Mouse (Mus musculus): ENCODE data around the gene Trim65. TPM values are rescaled to one million over a fixed set of nuclear protein-coding genes. Genes with fewer than 3 reads are reported as not detected.

The Trim65 gene
- polyA plus RNA-seq, 1 experiment = 2.9 TPM

DNA sequence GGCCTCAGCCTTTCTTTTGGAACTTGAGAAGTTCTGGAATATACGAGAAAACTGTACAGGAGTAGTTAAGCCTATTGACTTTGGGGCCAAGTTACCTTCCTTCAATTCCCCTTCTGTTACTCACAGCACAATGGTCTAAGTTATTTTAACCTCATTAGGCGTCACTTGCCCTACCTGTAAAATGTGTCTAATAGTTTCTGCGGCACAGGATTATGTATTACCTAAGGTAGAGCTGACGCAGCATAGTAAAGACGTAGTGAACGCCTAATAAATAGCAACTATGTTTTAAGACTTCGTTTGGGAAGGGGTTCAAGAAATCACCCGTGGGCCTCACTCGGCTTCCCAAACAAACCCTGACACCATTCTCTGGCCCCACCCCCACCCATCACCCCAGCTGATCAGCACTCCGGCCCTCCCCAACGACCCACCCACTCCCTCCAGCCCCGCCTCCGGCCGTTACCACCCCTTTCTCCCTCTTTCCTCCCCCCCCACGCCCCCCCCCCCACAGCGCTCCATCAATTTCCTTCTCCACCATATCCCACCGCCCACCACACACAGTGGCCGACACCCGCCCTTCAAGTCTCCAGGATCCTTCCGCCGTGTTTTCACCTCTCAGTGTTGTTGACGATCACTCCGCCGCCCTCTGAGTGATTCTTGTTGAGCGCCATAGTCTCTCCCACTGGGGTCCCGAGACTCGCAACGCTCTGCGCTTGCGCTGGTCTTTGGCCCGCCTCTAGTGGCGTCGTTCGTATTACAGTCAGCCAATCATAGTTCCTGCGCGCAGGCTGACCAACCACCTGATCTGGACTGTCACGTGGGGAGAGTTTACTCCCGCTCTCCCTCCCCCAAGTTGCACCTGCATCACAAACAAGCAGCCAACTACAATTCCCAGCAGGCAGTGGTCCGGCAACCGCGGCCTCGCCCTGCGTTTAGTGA, 44.4 kb downstream of the Trim65 start, which contains the start of gene Wbp2:
Wbp2 (minus strand) TSS at position 738 of the 936 bp plus-strand sequence.
- TF ChIP-seq POLR2A (IDR thresholded peaks at IDR 0.05; ENCODE audit: low read depth, low read length) (peak; percentile 64), CTCF (IDR thresholded peaks at IDR 0.05; ENCODE audit: borderline replicate concordance, insufficient read depth, low read length) (no peak)
- Histone ChIP-seq H3K4me3 (ENCODE audit: insufficient read depth, low read length) (peak within 1 kb of the TSS; percentile 50), H3K4me1 (ENCODE audit: control insufficient read depth, insufficient read depth, low read length) (peaks cover 2% of the 10 kb centered on the region; the same call in 1 of the 2 replicates), H3K27ac (ENCODE audit: insufficient read depth, low read length) (peak within 1 kb of the TSS; percentile 27)

DNA sequence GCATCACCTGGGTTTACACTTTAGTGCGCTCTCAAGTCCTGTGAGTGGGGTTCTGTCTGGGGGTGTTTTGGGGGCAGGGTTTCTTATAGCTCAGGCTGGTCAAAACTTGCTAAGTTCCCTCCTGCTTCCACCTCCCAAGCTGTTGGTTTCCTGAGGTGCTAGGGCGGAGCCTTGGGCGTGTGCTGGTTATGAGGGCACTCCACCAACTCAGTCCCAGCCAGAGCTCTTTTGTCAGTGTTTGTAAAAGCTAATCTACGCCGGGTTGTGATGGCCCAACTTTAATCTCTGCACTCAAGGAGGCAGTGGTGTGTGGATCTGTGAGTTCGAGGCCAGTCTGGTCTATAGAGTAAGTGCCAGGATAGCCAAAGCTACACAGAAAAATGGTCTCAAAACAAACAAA, 46.8 kb downstream of the Trim65 start:
- H3K27ac ChIP-seq (ENCODE audit: insufficient read depth, low read length) = no peak overlapping the region
- no peak overlapping the region for H3K4me3 ChIP-seq (ENCODE audit: insufficient read depth, low read length)
- peaks cover 2% of the 10 kb centered on the region; the same call in 1 of the 2 replicates for H3K4me1 ChIP-seq (ENCODE audit: control insufficient read depth, insufficient read depth, low read length)
- no peak for TF ChIP-seq POLR2A (IDR thresholded peaks at IDR 0.05; ENCODE audit: low read depth, low read length)
- TF ChIP-seq CTCF (IDR thresholded peaks at IDR 0.05; ENCODE audit: borderline replicate concordance, insufficient read depth, low read length) = no peak

DNA sequence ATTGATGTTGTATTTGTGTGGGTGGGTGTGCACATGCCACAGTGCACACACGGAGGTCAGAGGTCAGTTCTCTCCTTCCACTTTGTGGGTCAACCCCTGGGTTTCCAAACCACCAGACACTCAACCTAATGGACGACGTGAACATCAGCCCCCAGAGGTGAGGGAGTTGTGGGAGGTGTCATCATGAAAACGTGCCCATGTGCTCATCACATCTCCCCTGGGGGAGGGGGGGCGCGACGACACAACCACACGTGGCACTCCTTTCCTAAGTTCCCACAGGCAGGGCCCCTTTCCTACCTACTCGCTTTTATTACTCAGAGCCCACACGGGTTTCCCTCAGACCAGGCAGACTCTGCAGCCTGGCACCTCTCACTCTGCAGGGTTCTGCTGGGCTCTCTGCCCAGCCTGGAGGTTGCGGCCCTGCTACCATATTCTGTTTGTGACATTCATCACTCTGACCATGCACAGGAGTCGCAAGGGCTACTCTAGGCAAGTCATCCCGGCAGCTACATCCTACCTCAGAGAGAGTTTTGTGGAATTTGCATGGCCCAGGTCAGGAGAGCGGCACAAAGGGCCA, 47.7 kb downstream of the Trim65 start:
- H3K4me3 ChIP-seq (ENCODE audit: insufficient read depth, low read length) = no peak overlapping the region

DNA sequence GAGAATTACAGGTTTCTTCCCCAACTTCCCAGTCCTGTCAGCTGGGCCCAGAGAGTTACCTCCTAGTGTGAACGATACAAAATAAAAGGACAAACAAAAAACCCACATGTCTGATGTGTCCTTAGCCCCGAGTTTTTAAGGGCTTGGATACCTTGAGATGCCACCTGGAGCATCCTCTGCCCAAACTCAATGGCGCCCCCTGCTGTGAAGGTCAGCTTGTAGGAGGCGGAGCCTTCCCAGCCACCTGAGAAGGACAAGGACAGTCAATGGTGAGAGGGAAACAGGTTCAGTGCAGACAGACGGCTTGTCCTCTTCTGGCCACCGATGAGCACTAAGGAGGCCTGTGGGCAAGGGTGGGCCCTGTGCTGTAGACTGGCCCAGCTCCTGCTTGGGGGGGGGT, 49.8 kb downstream of the Trim65 start:
- TF ChIP-seq CTCF (IDR thresholded peaks at IDR 0.05; ENCODE audit: borderline replicate concordance, insufficient read depth, low read length) (peak; percentile 48; the same call in 1 of the 2 replicates), POLR2A (IDR thresholded peaks at IDR 0.05; ENCODE audit: low read depth, low read length) (no peak)
- no peak overlapping the region for H3K27ac ChIP-seq (ENCODE audit: insufficient read depth, low read length)
- H3K4me3 ChIP-seq (ENCODE audit: insufficient read depth, low read length) = no peak overlapping the region
- peaks cover 2% of the 10 kb centered on the region; the same call in 1 of the 2 replicates for H3K4me1 ChIP-seq (ENCODE audit: control insufficient read depth, insufficient read depth, low read length)

More for the DNA sequence above, 47.7 kb downstream of the Trim65 start:
- TF ChIP-seq POLR2A (IDR thresholded peaks at IDR 0.05; ENCODE audit: low read depth, low read length) = no peak
- no peak for TF ChIP-seq CTCF (IDR thresholded peaks at IDR 0.05; ENCODE audit: borderline replicate concordance, insufficient read depth, low read length)
- peaks cover 2% of the 10 kb centered on the region; the same call in 1 of the 2 replicates for H3K4me1 ChIP-seq (ENCODE audit: control insufficient read depth, insufficient read depth, low read length)
- H3K27ac ChIP-seq (ENCODE audit: insufficient read depth, low read length) = no peak overlapping the region

DNA sequence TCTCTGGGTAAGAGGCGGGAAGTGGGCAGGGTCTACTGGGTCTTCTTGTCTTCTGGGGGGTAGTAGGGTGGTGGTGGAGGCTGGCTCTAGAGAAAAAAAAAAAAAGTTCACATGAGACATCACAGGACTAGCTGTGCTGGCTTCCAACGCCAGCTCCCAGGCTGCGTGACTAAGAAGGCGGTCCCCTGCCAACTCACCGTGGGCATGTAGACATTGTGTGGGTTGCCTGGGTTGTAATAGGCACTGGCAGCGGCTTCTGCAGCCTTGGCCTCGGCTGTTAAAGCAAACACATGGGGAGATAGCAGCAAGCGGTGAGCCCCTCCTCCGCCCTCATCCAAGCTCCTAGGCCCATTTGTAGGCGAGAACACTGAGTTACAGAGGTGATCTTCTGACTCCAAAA, 51.4 kb downstream of the Trim65 start:
- Histone ChIP-seq H3K4me1 (ENCODE audit: control insufficient read depth, insufficient read depth, low read length) (no peaks in the 10 kb centered on the region), H3K27ac (ENCODE audit: insufficient read depth, low read length) (no peak overlapping the region), H3K4me3 (ENCODE audit: insufficient read depth, low read length) (no peak overlapping the region)
- TF ChIP-seq CTCF (IDR thresholded peaks at IDR 0.05; ENCODE audit: borderline replicate concordance, insufficient read depth, low read length) = no peak
- no peak for TF ChIP-seq POLR2A (IDR thresholded peaks at IDR 0.05; ENCODE audit: low read depth, low read length)

DNA sequence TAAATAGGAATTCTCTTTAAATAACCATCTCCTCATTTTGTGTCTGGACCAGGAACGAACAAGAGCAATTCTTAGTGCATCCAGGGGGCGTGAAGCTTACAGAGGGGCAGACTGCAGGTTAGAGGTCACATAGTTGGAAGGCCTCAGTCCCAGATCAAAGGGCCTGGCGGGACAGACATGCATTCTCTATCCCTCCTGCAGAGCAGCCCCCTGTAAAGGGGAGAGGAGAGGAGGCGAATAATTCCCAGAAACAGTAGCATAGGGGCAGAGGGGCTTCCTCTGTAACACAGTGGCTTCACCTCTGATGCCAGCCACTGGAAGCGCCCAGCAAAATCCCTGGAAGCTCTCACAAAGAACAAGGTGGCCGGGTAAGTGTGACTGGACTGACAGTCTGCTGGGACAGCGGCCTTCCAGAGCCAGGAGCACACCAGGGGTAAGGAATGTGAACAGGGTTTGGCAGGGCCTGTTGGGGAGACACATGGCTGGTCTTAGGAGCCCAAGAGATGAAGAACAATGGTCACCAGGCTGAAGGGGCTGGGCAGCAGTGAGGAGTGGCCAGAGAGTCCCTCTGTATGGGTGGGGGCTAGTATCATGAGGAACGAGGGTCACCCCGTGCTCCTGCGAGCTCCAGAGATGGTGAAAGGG, 52.1 kb downstream of the Trim65 start:
- Histone ChIP-seq H3K27ac (ENCODE audit: insufficient read depth, low read length) (no peak overlapping the region), H3K4me3 (ENCODE audit: insufficient read depth, low read length) (no peak overlapping the region), H3K4me1 (ENCODE audit: control insufficient read depth, insufficient read depth, low read length) (no peaks in the 10 kb centered on the region)
- TF ChIP-seq CTCF (IDR thresholded peaks at IDR 0.05; ENCODE audit: borderline replicate concordance, insufficient read depth, low read length) (no peak), POLR2A (IDR thresholded peaks at IDR 0.05; ENCODE audit: low read depth, low read length) (no peak)

DNA sequence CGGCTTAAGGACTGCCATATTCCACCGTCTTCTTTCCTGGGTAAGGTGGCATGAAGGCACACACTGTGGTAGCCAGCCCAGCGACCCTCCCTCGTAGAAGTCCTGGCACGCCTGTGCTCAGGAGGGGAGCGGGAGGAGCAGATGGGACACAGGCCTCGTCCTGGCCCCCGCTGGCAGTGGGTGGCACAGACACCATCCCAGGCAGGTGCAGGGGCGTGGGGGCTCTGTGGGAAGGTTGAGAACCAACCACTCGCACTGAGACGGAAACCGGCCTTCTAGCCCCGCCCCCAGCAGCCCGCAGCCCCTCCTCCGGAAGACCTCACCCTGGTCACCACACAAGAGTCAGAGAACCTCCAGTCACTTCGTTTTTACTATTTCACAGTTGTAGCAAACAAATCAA, 52.7 kb downstream of the Trim65 start:
- Histone ChIP-seq H3K4me1 (ENCODE audit: control insufficient read depth, insufficient read depth, low read length) (no peaks in the 10 kb centered on the region), H3K4me3 (ENCODE audit: insufficient read depth, low read length) (no peak overlapping the region), H3K27ac (ENCODE audit: insufficient read depth, low read length) (no peak overlapping the region)
- TF ChIP-seq POLR2A (IDR thresholded peaks at IDR 0.05; ENCODE audit: low read depth, low read length) = no peak
- TF ChIP-seq CTCF (IDR thresholded peaks at IDR 0.05; ENCODE audit: borderline replicate concordance, insufficient read depth, low read length) = no peak

DNA sequence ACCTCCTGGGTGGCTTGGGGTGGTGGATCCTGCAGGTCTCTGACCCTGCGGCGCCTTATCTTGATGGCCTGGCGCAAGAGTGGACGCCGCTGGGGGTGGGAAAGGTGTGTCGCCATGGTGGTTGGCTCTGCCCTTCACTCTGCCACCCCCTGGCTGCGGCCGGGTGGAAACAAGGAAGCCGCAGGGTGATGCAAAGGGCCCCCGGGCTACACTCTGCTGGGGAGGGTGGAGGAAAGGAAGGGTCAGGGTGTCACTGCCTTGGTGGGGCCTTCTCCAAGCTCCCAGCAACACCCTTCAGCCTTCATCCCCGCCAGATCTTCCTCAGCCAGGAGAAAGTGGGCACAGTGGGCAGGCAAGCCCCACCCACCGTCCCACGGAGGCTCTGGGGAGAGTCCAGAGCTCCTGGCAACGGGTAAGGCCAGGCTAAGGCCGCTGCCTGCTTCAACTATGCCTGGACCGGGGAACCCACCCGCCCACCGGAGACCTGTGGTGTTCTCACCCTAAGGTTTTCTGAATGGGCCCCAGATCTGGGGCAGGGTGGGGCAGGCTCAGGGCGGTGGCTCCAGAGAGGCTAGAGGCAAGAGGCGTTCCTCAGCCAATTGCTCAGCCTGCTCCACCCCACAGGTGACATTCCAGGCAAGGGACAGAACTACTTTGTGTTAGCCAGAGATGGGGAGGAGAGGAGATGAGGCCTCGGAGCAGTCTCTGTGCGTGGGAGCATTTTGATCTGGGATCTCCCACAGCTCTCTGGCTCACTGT, 53.3 kb downstream of the Trim65 start, which contains the start of gene Unc13d:
Unc13d (minus strand) TSS at position 516 of the 759 bp plus-strand sequence.
- no peak within 1 kb of the TSS for H3K4me3 ChIP-seq (ENCODE audit: insufficient read depth, low read length)
- no peaks in the 10 kb centered on the region for H3K4me1 ChIP-seq (ENCODE audit: control insufficient read depth, insufficient read depth, low read length)
- no peak within 1 kb of the TSS for H3K27ac ChIP-seq (ENCODE audit: insufficient read depth, low read length)
- no peak for TF ChIP-seq CTCF (IDR thresholded peaks at IDR 0.05; ENCODE audit: borderline replicate concordance, insufficient read depth, low read length)
- no peak for TF ChIP-seq POLR2A (IDR thresholded peaks at IDR 0.05; ENCODE audit: low read depth, low read length)

DNA sequence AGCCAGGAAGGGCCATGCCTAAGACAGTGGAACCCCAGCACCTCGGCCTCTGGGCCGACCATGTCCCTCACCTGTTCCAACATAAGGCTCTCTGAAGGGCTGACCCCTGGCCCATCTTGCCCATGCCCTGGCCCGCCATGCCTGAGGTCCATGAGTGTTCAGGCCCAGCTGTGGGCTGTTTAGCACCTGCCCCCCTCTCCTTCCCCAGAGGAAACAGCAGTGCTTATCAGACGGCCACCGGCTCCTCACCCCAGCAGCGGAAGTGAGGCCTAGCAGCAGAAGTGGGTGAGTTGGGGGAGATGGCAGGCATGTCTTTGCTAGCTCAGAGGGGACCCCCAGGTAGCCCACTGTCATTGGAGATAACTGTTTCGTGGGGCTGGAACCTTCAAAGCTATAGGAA, 54.1 kb downstream of the Trim65 start:
- no peak for TF ChIP-seq CTCF (IDR thresholded peaks at IDR 0.05; ENCODE audit: borderline replicate concordance, insufficient read depth, low read length)
- TF ChIP-seq POLR2A (IDR thresholded peaks at IDR 0.05; ENCODE audit: low read depth, low read length) = no peak
- Histone ChIP-seq H3K4me3 (ENCODE audit: insufficient read depth, low read length) (no peak overlapping the region), H3K4me1 (ENCODE audit: control insufficient read depth, insufficient read depth, low read length) (no peaks in the 10 kb centered on the region), H3K27ac (ENCODE audit: insufficient read depth, low read length) (no peak overlapping the region)
